Mouse (Mus musculus): ENCODE measurements at regions not wholly inside any gene's neighbourhood (a gene's known extent, or its start where the extent isn't known, plus 50 kb on each side); places are given as distances from the start of the nearest gene placed in this dataset.

GRCm38 (mm10) chr6:51088641-51089372 lies 343.7 kb upstream of the Nfe2l3 start:
- in situ Hi-C loops (cut with MboI, MseI), result no loop called here

GRCm38 (mm10) chr6:51093196-51093595 lies 339.3 kb upstream of the Nfe2l3 start:
- in situ Hi-C loops (cut with MboI, MseI), result no loop called here

GRCm38 (mm10) chr6:51094304-51094703 lies 338.2 kb upstream of the Nfe2l3 start:
- in situ Hi-C loops (cut with MboI, MseI), result no loop called here

GRCm38 (mm10) chr6:51097488-51097887 lies 335.0 kb upstream of the Nfe2l3 start:
- in situ Hi-C loops (cut with MboI, MseI), result no loop called here

GRCm38 (mm10) chr6:51100341-51100740 lies 332.1 kb upstream of the Nfe2l3 start:
- in situ Hi-C loops (cut with MboI, MseI), result no loop called here

- in situ Hi-C loops (cut with MboI, MseI), result no loop called here
Observed at GRCm38 (mm10) chr6:51103236-51103635, 329.2 kb upstream of the Nfe2l3 start.

GRCm38 (mm10) chr6:51104336-51104735 lies 328.1 kb upstream of the Nfe2l3 start:
- in situ Hi-C loops (cut with MboI, MseI), result no loop called here

- in situ Hi-C loops (cut with MboI, MseI), result loop anchor here in 1 of 2 experiments (5.0 kb wide), 1 partner anchor 291 kb away; no protein-coding TSS in a partner anchor
Observed at GRCm38 (mm10) chr6:51108336-51108956, 324.0 kb upstream of the Nfe2l3 start.

GRCm38 (mm10) chr6:51110596-51110995 lies 321.9 kb upstream of the Nfe2l3 start:
- in situ Hi-C loops (cut with MboI, MseI), result no loop called here

- in situ Hi-C loops (cut with MboI, MseI), result no loop called here
Observed at GRCm38 (mm10) chr6:51114604-51115333, 317.7 kb upstream of the Nfe2l3 start.

GRCm38 (mm10) chr6:51118833-51119535 lies 313.5 kb upstream of the Nfe2l3 start:
- in situ Hi-C loops (cut with MboI, MseI), result no loop called here

- in situ Hi-C loops (cut with MboI, MseI), result no loop called here
Observed at GRCm38 (mm10) chr6:51119691-51120302, 312.7 kb upstream of the Nfe2l3 start.

- in situ Hi-C loops (cut with MboI, MseI), result no loop called here
Observed at GRCm38 (mm10) chr6:51122941-51123340, 309.5 kb upstream of the Nfe2l3 start.

- in situ Hi-C loops (cut with MboI, MseI), result no loop called here
Observed at GRCm38 (mm10) chr6:51127851-51128250, 304.6 kb upstream of the Nfe2l3 start.

GRCm38 (mm10) chr6:51129096-51129495 lies 303.4 kb upstream of the Nfe2l3 start:
- in situ Hi-C loops (cut with MboI, MseI), result no loop called here

- in situ Hi-C loops (cut with MboI, MseI), result no loop called here
Observed at GRCm38 (mm10) chr6:51129591-51129990, 302.9 kb upstream of the Nfe2l3 start.

GRCm38 (mm10) chr6:51144762-51145161 lies 287.7 kb upstream of the Nfe2l3 start:
- in situ Hi-C loops (cut with MboI, MseI), result no loop called here

GRCm38 (mm10) chr6:51145863-51146262 lies 286.6 kb upstream of the Nfe2l3 start:
- in situ Hi-C loops (cut with MboI, MseI), result no loop called here

GRCm38 (mm10) chr6:51148821-51149220 lies 283.6 kb upstream of the Nfe2l3 start:
- in situ Hi-C loops (cut with MboI, MseI), result no loop called here

- in situ Hi-C loops (cut with MboI, MseI), result loop anchor here in 1 of 2 experiments (5.0 kb wide), 1 partner anchor 338 kb away; no protein-coding TSS in a partner anchor
Observed at GRCm38 (mm10) chr6:51150066-51150465, 282.4 kb upstream of the Nfe2l3 start.

- in situ Hi-C loops (cut with MboI, MseI), result loop anchor here in 1 of 2 experiments (5.0 kb wide), 1 partner anchor 338 kb away; no protein-coding TSS in a partner anchor
Observed at GRCm38 (mm10) chr6:51150486-51150885, 282.0 kb upstream of the Nfe2l3 start.
